Mouse (Mus musculus): Measurements from ENCODE around the gene Eml6.
"Not testable (repeated sequence)": the region's sequence is repeated elsewhere in the genome, so short reads cannot be mapped to it uniquely, and the experiment has no call there.

Eml6 gene

DNA sequence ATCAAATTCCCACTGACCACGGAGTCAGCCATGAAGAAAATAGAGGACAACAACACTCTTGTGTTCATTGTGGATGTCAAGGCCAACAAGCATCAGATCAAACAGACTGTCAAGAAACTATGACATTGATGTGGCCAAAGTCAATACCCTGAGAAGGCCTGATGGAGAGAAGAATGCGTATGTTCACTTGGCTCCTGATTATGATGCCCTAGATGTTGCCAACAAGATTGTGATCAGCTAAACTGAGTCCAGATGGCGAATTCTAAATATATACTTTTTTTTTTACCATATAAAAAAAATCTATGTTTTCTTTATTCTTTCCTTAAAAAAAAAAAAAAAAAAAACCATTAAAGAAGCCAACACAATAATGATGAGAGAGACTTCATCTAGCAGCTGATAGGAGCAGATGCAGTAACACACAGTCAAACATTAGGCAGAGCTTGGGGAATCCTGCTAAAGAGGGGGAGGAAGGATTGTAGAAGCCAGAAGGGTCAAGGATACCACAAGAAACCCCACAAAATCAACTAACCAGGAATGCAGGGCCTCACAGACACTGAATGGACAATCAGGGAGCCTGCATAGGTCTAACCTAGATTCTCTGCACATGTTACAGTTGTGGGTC lies 185.1 kb downstream of the Eml6 start:
- no peak for DNase-seq (ENCODE audit: low spot score in 2 of 2)

DNA sequence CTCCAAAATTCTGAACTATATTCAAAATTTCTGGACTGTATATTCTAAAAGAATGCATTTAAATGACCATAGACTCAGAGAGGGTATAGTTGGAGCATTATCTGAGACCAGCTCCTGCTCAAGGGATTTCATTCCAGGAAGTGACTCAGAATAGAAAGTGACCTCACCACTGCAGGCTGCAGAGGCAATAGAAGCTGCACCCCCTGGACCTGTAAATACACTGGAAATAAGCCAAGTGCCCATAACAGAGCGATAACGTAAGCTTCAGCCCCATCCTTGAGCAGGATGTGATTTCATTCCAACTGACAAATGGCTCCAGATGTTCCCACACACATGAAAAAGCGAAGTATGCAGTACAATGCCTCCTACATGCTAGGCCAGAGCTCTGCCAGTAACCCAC lies 186.1 kb downstream of the Eml6 start:
- DNase-seq (ENCODE audit: low spot score in 2 of 2), result no peak

DNA sequence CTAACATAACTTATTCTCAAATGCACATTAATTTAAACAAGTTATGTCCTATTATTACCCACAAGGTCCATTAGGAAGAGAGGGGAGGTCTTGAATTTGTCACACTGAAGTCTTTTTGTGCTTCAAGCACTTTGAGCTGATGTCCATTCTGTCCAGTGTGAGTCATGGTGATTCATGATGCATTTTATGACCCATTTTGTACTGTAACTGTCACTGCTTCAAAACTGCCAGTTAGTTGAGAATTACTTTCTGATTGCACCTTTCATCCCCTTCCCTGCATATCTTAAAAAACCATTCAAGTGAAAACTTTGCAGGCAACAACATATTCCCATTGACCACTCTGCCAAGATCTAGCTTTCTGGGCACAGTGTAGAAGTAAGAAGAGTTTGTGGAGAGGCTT lies 188.8 kb downstream of the Eml6 start:
- no peak for DNase-seq (ENCODE audit: low spot score in 2 of 2)

DNA sequence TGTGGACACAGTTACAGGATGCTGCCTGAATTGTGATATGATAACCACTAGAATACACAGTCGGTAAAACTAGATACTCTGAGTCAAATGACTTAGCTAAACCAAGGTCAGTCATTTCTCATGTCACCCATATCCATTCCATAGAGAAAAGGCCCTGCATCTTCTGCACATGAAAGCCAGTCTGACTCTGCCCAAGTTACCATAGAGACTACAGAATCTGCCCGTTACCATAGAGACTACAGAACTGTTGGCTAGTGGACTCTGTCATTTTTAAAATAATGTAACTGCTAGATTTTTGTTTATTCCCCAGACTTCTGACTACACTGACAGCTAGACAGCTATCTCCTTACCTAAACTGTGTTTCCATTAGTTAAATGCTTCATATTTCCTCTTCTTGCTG lies 198.1 kb downstream of the Eml6 start:
- no peak for DNase-seq (ENCODE audit: low spot score in 2 of 2)

DNA sequence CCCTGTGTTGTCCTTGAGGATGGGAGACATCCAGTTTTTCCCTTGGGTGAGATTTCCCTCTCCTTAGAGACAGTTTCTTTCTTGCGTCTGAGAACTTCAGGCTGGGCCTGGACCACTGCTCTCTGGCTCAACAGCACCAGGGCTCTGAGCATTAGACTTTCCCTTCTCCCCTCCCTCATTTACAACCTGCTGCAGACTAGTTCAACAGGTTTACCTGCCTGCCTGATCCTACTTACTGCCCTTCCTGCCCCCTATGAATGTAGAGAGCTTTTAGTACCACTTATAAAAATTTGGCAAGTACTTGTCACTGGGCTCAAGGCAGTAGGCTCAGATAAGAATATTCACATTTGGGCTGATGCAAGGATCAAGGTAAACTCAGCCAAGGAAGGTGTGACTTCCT lies 199.8 kb downstream of the Eml6 start:
- no peak for DNase-seq (ENCODE audit: low spot score in 2 of 2)

DNA sequence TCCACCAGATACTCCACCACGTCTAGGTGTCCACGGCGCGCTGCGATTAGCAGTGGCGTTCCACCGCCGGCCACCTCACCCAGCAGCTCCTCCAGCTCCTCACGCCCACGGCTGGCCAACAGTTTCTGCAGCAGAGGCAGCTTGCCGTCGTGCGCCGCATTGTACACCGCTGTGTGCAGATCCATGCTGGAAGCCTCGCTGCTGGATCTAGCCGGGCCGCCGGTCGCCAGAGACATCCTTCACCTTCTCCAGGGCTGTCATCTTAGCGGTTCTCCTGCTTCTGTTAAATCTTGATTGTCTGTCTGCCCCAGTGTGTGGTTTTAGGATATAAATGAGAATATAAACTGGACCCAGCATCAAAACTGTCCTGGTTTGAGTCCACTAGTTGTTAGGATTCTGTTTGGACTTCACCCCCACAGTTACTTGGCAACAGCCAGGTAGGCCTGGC lies 200.5 kb downstream of the Eml6 start, which contains the start of gene 4931440F15Rik:
Gene 4931440F15Rik, minus strand, starts transcription at position 398 of the 448 bp plus-strand sequence.
- not testable (repeated sequence) for DNase-seq (ENCODE audit: low spot score in 2 of 2)

DNA sequence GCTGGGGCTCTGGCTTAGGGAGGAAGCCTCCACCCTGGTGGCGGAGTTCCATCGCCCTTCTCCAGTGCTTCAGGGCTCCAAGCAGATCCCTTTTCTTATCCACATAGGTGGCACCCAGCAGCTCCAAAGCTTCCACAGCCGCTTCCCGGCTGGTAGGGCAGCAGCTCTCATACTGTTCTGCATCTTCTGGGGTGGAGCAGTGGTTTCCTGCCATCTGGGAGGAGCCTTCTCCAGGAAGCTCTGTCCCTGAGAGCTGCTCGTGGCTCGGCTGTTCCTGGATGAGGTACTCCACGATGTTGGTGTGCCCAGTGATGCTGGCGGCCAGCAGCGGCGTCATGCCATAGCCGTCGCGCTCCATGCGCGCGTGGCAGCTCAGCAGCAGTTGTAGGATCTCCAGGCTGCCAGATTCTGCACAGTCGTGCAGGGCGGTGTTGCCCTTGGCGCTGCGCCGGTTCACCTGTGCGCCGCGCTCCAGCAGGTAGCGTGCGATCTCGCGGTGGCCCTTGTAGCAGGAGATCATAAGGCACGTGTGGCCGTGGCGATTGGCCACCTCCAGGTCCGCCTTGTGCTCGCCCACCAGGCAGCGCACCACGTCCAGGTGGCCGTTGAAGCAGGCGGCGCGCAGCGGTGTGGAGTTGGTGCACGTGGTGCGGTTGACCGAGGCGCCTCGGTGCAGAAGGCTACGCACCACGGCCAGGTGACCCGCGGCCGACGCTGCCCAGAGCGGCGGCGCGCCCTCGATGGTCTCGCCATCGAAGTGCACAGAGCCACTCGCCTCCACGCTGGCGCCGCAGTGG lies 201.2 kb downstream of the Eml6 start:
- not testable (repeated sequence) for DNase-seq (ENCODE audit: low spot score in 2 of 2)

DNA sequence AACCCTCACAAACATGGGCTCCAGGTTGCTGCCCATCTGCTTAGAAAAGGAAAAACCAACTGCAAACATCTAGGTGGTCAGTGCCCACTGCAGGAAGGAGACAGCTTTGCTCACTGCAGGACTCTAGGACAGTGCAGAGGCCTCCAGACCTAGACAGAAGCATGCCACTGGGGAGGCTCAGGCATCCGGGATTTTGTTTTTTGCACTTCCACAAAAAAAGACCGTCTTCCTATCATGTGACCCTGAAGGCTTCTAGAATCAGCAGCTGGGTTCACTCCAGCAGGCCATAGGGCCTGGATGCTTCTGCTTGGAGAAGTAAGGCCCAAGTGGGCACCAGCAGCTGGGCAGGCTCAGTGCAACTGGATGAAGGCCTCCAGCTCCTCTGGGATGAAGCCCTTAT lies 202.7 kb downstream of the Eml6 start:
- DNase-seq (ENCODE audit: low spot score in 2 of 2), result no peak

DNA sequence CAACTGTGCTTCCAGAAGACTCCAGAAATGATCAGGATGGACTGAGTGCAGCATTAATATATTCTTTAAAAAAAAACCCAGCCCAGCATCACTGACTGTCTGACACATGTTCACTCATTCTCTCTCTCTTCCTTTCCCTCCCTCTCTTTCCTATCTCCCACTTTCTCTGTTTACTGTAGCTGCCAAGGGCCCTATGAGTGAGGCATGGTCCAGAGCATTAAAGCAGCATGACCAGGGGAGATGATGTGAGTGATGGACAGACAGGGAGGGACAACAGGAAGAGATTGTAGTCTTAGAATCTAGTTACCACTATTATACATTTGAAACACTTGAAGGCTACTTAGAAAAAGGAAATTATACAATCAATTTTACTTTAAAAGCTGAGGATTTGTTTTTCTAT lies 210.2 kb downstream of the Eml6 start:
- no peak for DNase-seq (ENCODE audit: low spot score in 2 of 2)

DNA sequence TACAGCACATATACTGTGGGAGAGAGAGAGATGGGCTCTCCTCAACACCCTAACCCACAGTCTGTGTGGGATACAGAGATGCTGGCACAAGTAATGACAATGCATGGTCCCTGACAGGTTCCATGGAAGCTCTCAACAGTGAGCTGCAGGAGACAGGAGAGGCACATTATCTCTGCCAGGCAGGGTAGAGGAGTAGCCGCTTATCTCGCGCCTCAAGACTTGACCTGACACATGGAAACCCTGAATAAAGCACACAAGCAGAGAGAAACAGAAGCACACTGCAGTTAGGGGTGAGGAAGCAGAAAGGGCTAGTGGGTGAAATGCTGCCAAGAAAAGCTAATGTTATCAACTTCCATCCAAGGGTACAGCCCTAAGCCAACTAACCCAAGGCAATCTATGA lies 210.6 kb downstream of the Eml6 start:
- DNase-seq (ENCODE audit: low spot score in 2 of 2), result no peak

DNA sequence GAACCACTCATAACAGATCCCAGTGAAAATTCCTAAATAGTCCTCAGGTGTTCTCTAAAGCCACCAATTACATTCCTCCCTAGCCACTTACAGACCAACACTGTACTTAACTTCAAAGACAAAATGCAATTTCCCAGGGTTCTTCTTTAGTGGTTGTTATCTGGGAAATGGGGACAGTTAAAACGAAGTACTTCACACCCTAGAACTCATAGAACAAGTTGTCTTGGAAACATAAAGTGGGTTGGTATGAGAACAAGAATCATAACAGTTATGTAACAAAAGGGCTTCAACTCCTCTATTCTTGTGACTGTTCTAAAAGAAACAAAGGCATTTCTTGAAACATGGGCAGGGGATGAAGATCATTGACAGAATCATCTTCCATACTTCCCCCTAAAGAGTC lies 212.6 kb downstream of the Eml6 start:
- no peak for DNase-seq (ENCODE audit: low spot score in 2 of 2)

DNA sequence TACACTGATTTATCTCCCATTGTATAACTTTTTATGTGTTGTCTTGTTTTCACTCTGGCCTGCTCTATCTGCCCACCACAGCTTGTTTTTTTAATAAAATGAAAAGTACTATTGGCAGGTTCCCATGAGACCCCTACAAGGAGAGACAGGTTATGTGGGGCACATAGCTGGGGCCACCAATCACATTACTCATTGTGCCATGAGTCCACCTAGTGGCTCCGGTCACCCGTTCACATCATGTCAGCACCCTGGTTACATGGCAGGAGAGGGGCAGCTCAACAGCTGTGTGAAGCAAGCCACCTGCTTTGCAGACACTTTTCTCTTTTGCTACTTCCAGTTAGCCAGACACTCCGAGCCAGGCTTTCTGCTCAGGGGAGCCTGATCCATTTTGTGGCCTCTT lies 213.4 kb downstream of the Eml6 start:
- no peak for DNase-seq (ENCODE audit: low spot score in 2 of 2)

DNA sequence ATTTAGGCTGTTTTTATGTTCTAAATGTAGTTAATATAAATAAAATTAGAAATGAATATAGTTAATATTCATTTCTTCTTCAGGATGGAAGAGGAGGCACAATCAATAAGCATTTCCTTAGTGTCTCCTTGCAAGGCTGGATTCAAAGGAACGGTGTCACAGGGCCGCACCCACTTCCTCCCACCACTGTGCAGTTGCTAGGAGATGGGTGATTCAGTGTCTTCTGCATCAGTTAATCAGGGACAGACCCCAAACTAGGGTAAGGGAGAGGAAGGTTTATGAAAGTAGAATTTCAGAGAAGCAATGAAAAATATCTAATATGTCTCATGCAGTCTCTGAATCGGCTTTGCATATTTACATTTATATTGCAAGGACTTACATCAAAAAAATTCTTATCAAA lies 215.5 kb downstream of the Eml6 start:
- no peak for DNase-seq (ENCODE audit: low spot score in 2 of 2)

DNA sequence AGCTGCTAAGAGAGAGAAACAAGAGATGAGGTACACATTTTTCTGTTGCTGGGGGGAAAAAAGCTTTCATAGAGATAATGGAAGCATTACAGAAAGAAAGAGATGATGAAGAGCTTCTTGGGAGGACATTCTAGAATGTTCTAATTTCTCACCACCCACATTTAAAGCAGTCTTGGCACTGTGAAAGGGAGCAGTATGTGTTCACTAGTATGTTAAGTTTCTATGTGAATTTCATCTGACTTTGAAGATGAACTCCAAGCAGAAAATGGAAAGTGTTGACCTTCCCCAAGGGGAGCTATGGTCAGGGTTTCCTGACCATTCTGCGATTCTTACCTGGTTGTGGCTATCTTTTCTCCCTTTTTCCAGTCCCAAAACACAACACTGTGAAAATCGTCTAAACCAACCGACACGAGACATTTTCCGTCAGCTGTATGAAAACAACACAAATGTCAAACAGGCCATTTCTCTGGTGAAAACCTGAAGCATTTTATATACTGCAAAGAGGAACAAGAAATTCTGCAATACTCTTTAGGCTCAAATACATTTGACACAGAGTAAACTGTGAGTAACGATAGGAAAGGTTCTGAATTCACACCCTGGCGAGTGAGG lies 216.7 kb downstream of the Eml6 start:
- no peak for DNase-seq (ENCODE audit: low spot score in 2 of 2)

DNA sequence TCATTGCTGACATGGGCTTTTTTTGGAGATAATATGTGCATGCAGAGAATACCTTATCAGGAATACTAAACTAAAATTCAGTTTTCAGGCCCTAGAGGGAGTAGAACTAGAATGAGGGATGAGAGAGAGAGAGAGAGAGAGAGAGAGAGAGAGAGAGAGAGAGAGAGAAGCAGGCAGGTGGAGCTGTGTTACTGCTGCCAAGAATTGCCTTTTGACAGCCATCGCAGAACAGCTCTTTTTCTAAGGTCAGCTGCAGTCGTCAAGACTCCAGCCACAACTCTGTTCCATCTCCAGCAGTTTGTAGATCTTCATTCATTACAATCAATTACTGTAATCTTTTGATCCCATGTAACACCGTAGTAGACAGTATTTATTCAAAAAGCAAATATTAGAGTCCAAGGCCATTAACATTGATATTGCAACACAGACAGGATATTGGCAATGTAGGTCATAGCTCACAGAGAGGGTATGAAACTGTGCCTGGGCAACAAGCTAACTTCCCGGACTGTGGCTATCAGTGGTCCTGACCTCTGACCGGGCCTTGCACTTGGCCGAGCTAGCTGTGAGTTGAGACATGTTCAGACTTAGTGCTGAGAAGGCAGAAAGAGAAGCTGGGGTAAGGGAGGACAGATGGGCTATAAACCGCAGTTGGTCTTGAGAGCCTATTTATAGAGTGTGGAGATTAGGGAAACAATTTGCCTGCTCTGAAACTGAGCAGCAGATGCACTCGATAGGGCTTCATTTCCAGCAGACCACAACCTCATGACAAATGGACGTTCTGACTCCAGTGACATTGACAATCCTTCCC lies 217.5 kb downstream of the Eml6 start:
- DNase-seq (ENCODE audit: low spot score in 2 of 2), result peak in 1 of 2 experiments; percentile 63

DNA sequence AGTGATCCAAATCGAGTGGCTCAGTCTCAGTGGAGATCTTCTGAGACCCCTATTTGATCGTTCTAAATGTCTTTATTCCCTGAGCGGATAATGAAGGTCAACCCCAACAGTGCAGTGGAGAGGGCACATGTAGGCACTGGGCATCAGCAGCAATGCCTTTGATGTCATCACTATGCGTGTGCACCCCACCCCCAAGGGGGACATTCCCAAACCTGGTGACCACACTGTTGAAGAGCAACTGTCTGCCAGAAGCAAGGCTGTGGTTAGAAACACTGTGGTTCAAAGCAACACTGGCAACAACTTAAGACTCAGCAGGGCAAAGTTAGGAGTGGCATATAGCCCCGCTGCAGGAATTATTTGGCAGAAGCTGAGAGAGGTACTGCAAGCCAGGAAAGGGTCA lies 218.5 kb downstream of the Eml6 start:
- no peak for DNase-seq (ENCODE audit: low spot score in 2 of 2)

DNA sequence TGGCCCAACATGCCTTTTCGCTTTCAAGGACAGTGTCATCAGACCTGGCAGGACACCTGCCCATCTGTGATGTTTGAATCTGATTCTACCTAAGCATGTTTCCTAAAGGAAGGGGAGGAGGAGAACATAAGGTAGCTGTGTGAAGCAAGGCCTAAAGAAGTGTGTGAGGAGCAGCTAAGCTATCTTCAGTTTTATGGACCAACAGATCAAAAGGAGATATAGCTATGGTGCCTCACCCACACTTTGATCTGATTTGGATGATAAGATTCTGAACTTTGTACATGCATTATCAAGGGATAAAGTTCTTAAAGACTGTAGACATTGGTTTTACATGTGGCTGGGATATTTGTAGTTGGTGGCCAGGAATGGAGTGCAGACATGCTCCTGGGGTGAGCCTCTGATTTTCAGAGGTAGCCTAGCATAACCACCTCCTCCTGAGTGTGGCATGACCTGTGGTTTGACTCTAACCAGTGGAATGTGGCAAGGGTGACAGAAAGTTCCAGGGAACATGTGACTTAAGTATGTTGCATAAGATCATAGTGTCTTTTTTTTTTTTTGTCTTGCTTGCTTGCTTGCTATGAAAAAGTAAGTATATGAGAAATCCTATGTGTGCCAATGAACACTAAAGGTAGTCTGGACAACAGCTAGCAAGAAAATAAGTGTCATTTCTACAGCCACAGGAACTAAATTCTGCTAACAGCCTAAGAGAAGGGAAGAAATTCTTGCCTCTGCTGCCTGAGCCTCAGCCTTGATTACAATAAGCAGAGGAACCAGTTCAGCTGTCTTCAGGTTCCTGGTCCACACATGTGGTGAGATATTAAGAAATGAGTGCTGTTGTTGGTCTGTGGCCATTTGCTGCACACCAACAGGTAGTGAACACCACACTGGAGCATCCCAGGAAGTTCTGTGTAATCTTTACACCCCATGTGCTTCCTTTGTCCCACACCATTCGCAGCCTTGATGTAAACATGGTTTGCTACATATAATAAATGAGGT lies 224.1 kb downstream of the Eml6 start:
- DNase-seq (ENCODE audit: low spot score in 2 of 2), result no peak

DNA sequence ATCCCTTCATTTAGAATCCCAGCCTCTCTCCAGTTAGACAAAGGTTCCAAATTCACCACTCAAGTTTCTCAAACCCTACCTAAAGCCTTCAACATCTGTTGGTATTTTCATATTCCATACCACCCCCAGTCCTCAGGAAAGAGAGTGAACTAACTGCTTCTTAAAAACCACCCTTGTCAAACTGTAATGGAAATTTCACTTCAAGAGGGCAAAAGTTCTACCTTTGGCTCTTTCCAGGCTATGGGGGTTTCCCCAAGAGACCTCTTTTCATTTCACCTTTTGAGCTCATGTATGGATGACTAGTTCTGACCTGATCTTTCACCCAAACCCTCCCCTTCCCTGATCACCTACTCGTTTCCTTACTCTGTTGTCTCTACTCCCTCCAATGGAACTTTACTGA lies 226.0 kb downstream of the Eml6 start:
- no peak for DNase-seq (ENCODE audit: low spot score in 2 of 2)

DNA sequence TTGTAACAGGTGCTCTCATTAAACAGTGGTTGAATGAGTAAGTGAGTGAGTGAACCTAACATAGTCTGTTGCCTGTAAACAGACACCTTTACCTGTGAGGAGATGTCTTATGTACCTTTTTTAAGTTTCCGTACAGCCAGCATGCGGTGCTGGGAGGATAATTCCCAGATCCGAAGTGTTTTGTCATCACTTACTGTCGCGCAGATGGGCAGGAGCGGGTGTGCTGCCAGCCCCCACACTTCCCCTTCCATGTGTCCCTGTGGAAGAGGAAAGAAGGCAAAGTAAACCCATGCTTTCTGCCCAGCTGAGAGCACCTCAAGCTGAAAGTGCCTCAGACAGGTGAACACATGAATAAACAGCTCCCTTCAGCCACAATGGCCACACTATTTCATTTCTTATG lies 230.7 kb downstream of the Eml6 start:
- no peak for DNase-seq (ENCODE audit: low spot score in 2 of 2)

DNA sequence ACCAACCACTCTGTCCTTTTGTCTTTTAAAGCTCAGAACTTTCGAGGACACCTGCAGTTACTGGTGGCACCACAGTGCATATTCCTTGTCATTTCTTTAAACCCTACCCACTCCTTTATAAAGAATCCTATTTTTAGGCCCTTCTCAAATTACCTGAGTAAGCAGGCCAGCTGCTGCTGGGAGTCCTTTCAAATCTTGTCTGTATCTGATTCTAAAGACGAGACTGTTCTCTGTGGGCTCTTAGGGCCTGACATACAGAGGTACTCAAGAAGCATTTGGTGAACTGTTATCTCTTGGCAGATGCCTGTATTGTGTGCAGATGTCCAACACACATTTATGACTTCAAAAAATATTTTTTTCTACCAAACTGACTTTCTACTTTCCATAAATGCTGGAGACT lies 231.4 kb downstream of the Eml6 start:
- DNase-seq (ENCODE audit: low spot score in 2 of 2), result no peak

DNA sequence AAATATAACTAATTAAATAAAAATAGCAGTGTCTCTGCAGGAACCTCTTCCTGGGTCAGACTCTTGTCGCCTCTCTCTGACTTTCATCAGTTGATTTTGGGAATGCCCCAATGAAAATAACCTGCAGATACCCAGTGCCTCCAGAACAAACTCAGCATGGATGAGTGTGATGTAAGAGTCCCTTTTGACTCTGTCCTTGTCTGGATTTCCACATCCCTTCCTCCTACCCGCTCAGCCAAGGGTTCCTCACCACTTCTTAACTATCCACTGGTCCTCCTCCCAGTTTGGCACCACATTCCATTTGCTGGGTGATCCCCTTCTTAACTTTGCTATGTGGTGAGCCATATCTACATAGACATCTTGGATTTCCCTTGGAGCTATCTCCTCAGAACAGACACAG lies 235.0 kb downstream of the Eml6 start:
- DNase-seq (ENCODE audit: low spot score in 2 of 2), result no peak
